Mouse (Mus musculus): ENCODE data around the gene G0s2. TPM values are rescaled to one million over a fixed set of nuclear protein-coding genes. Genes with fewer than 3 reads are reported as not detected.

G0s2 gene
- polyA plus RNA-seq, 1 experiment from 2014 or later = 7.1 TPM

- no peak overlapping the region for H3K4me2 ChIP-seq (replicated peaks)
- H3K27ac ChIP-seq = no peak overlapping the region
- no peaks in the 10 kb centered on the region for H3K27me3 ChIP-seq
- ATAC-seq (ENCODE audit: low FRiP score) = peak; percentile 56; the same call in 1 of the 2 replicates
- H3K4me1 ChIP-seq = no peaks in the 10 kb centered on the region
- H3K9ac ChIP-seq = no peak overlapping the region
- H3K4me3 ChIP-seq = no peak overlapping the region
- H3K9me3 ChIP-seq (replicated peaks) = no peaks in the 10 kb centered on the region
- WGBS = 75% methylated on average over 7 of the region's 7 CpGs
- no peaks in the 10 kb centered on the region for H3K36me3 ChIP-seq
Measured at GRCm38 (mm10) chr1:193284228-193284779, 11.3 kb upstream of the G0s2 start.

GRCm38 (mm10) chr1:193281344-193281743 lies 8.3 kb upstream of the G0s2 start:
- no peak for ATAC-seq (ENCODE audit: low FRiP score)
- H3K4me3 ChIP-seq = no peak overlapping the region
- H3K27ac ChIP-seq = no peak overlapping the region
- no peak overlapping the region for H3K4me2 ChIP-seq (replicated peaks)
- peaks cover 3% of the 10 kb centered on the region; the same call in 1 of the 2 replicates for H3K27me3 ChIP-seq
- H3K4me1 ChIP-seq = no peaks in the 10 kb centered on the region
- WGBS = 86% methylated on average over 2 of the region's 2 CpGs
- H3K36me3 ChIP-seq = no peaks in the 10 kb centered on the region
- no peaks in the 10 kb centered on the region for H3K9me3 ChIP-seq (replicated peaks)
- no peak overlapping the region for H3K9ac ChIP-seq

GRCm38 (mm10) chr1:193279492-193279891 lies 6.5 kb upstream of the G0s2 start:
- H3K4me3 ChIP-seq = no peak overlapping the region
- peaks cover 3% of the 10 kb centered on the region; the same call in 1 of the 2 replicates for H3K27me3 ChIP-seq
- no peak overlapping the region for H3K27ac ChIP-seq
- no peak overlapping the region for H3K9ac ChIP-seq
- no peak for ATAC-seq (ENCODE audit: low FRiP score)
- no peak overlapping the region for H3K4me2 ChIP-seq (replicated peaks)
- H3K4me1 ChIP-seq = no peaks in the 10 kb centered on the region
- H3K9me3 ChIP-seq (replicated peaks) = no peaks in the 10 kb centered on the region
- H3K36me3 ChIP-seq = no peaks in the 10 kb centered on the region
- 82% methylated on average over 4 of the region's 4 CpGs for WGBS

GRCm38 (mm10) chr1:193278414-193279045 lies 5.5 kb upstream of the G0s2 start:
- Histone ChIP-seq H3K4me2 (replicated peaks) (no peak overlapping the region), H3K9ac (no peak overlapping the region), H3K27ac (no peak overlapping the region), H3K9me3 (replicated peaks) (no peaks in the 10 kb centered on the region), H3K4me3 (no peak overlapping the region), H3K36me3 (no peaks in the 10 kb centered on the region), H3K27me3 (peaks cover 3% of the 10 kb centered on the region; the same call in 1 of the 2 replicates), H3K4me1 (peaks cover 2% of the 10 kb centered on the region)
- 38% methylated on average over 6 of the region's 6 CpGs for whole genome bisulfite sequencing
- ATAC-seq (ENCODE audit: low FRiP score) = no peak

DNA sequence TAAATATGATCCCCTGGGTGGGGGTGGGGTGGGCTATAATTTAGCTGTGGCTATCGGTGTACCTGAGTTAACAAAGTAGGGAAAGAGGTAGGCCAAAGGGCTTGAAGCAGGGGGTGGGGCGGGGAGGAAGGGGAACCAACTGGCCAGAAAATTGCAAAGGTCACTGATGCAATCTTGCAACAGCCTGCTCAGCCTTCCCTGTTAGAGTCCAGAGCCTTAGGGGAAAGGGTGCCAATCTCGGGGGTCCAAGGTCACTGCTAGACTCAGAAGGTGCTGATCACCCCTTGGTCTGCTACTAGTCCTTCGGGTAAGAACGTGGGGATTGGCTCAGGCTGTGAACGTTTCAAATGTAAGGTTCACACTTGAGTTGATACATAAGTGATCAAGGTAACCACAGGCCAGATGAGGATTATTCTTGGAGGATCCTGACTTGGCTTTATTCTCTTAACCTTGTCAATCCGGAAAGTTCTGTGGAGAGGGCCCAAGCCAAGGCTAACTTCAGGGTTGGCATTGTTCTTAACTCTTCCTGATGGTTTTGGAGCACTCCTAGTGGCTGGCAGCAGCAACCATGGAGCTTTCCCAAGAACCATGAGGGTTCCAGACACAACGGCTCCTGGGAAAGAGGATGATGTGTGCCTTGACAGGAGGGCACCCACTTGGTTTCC lies 1.5 kb upstream of the G0s2 start:
- Histone ChIP-seq H3K36me3 (no peaks in the 10 kb centered on the region), H3K27me3 (peaks cover 3% of the 10 kb centered on the region; the same call in 1 of the 2 replicates), H3K27ac (no peak overlapping the region), H3K9me3 (replicated peaks) (no peaks in the 10 kb centered on the region), H3K4me1 (peaks cover 22% of the 10 kb centered on the region), H3K4me2 (replicated peaks) (no peak overlapping the region), H3K9ac (no peak overlapping the region), H3K4me3 (no peak overlapping the region)
- 77% methylated on average over 8 of the region's 8 CpGs for WGBS
- no peak for ATAC-seq (ENCODE audit: low FRiP score)

GRCm38 (mm10) chr1:193272137-193272915 lies 691 bp downstream of the G0s2 start:
- peak; percentile 76 for ATAC-seq (ENCODE audit: low FRiP score)
- Histone ChIP-seq H3K27ac (peak overlapping the region; percentile 71), H3K9me3 (replicated peaks) (no peaks in the 10 kb centered on the region), H3K4me1 (peaks cover 22% of the 10 kb centered on the region), H3K4me2 (replicated peaks) (peak overlapping the region; percentile 60), H3K9ac (peak overlapping the region; percentile 55), H3K4me3 (peak overlapping the region; percentile 37), H3K27me3 (no peaks in the 10 kb centered on the region), H3K36me3 (no peaks in the 10 kb centered on the region)
- WGBS = 11% methylated on average over 24 of the region's 24 CpGs

- no peaks in the 10 kb centered on the region for H3K27me3 ChIP-seq
- no peak overlapping the region for H3K27ac ChIP-seq
- H3K9me3 ChIP-seq (replicated peaks) = no peaks in the 10 kb centered on the region
- no peaks in the 10 kb centered on the region for H3K36me3 ChIP-seq
- 67% methylated on average over 6 of the region's 6 CpGs for WGBS
- ATAC-seq (ENCODE audit: low FRiP score) = no peak
- no peak overlapping the region for H3K4me3 ChIP-seq
- no peak overlapping the region for H3K9ac ChIP-seq
- peaks cover 22% of the 10 kb centered on the region for H3K4me1 ChIP-seq
- H3K4me2 ChIP-seq (replicated peaks) = no peak overlapping the region
Measured at GRCm38 (mm10) chr1:193270965-193271763, 1.9 kb downstream of the G0s2 start.

- no peak overlapping the region for H3K9ac ChIP-seq
- no peak overlapping the region for H3K27ac ChIP-seq
Measured at GRCm38 (mm10) chr1:193265734-193266133, 7.3 kb downstream of the G0s2 start.

GRCm38 (mm10) chr1:193263955-193264598 lies 8.9 kb downstream of the G0s2 start, which contains the start of gene Hsd11b1:
TSS of gene Hsd11b1 (minus strand) at chr1:193264075.
- Histone ChIP-seq H3K27me3 (no peaks in the 10 kb centered on the region), H3K4me1 (no peaks in the 10 kb centered on the region), H3K36me3 (no peaks in the 10 kb centered on the region), H3K4me2 (replicated peaks) (no peak within 1 kb of the TSS), H3K4me3 (no peak within 1 kb of the TSS), H3K9me3 (replicated peaks) (no peaks in the 10 kb centered on the region), H3K9ac (peak within 1 kb of the TSS; percentile 23; the same call in 1 of the 2 replicates), H3K27ac (no peak within 1 kb of the TSS)
- 72% methylated on average over 5 of the region's 5 CpGs for WGBS
- ATAC-seq (ENCODE audit: low FRiP score) = no peak

More at GRCm38 (mm10) chr1:193265734-193266133, 7.3 kb downstream of the G0s2 start:
- no peak for ATAC-seq (ENCODE audit: low FRiP score)
- H3K36me3 ChIP-seq = no peaks in the 10 kb centered on the region
- H3K27me3 ChIP-seq = no peaks in the 10 kb centered on the region
- H3K4me2 ChIP-seq (replicated peaks) = no peak overlapping the region
- no peaks in the 10 kb centered on the region for H3K4me1 ChIP-seq
- no peak overlapping the region for H3K4me3 ChIP-seq
- H3K9me3 ChIP-seq (replicated peaks) = no peaks in the 10 kb centered on the region

- no peak overlapping the region for H3K27ac ChIP-seq
- no peaks in the 10 kb centered on the region for H3K36me3 ChIP-seq
- WGBS = 76% methylated on average over 8 of the region's 8 CpGs
- H3K9ac ChIP-seq = peak overlapping the region; percentile 23; the same call in 1 of the 2 replicates
- no peak overlapping the region for H3K4me3 ChIP-seq
- H3K4me1 ChIP-seq = no peaks in the 10 kb centered on the region
- no peak for ATAC-seq (ENCODE audit: low FRiP score)
- no peaks in the 10 kb centered on the region for H3K27me3 ChIP-seq
- H3K4me2 ChIP-seq (replicated peaks) = no peak overlapping the region
- H3K9me3 ChIP-seq (replicated peaks) = no peaks in the 10 kb centered on the region
Measured at GRCm38 (mm10) chr1:193263026-193263907, 9.8 kb downstream of the G0s2 start.

Measured in hindbrain, embryonic 12.5 days (tissue).